Mouse (Mus musculus): ENCODE results near the gene Fam185a. TPM values are rescaled to one million over a fixed set of nuclear protein-coding genes. Genes with fewer than 3 reads are reported as not detected.

Fam185a gene
- polyA plus RNA-seq, 1 experiment, result 21.4 TPM

GRCm38 (mm10) chr5:21486798-21487197, 62.0 kb downstream of the Fam185a start:
- Histone ChIP-seq H3K9ac (ENCODE audit: low read depth, poor library complexity, severe bottlenecking) (no peak overlapping the region), H3K9me3 (replicated peaks; ENCODE audit: control insufficient read depth, insufficient read depth, low read length, poor library complexity, severe bottlenecking) (no peaks in the 10 kb centered on the region), H3K4me1 (ENCODE audit: control insufficient read depth, insufficient read depth, low read length) (no peaks in the 10 kb centered on the region), H3K27me3 (ENCODE audit: control insufficient read depth, insufficient read depth, low read length, poor library complexity, severe bottlenecking) (no peaks in the 10 kb centered on the region), H3K4me3 (ENCODE audit: low read depth, low read length) (no peak overlapping the region), H3K36me3 (ENCODE audit: control insufficient read depth, insufficient read depth, low read length, poor library complexity, severe bottlenecking) (no peaks in the 10 kb centered on the region; the same call in 1 of the 2 replicates), H3K27ac (ENCODE audit: insufficient read depth, low read length) (no peak overlapping the region)
- TF ChIP-seq POLR2A (IDR thresholded peaks at IDR 0.05; ENCODE audit: insufficient read depth, low read length) (no peak), EP300 (IDR thresholded peaks at IDR 0.05; ENCODE audit: insufficient read depth, low read depth, low read length) (no peak), CTCF (IDR thresholded peaks at IDR 0.05; ENCODE audit: low read depth, low read length) (no peak)

- Histone ChIP-seq H3K4me3 (ENCODE audit: low read depth, low read length) (no peak overlapping the region), H3K9ac (ENCODE audit: low read depth, poor library complexity, severe bottlenecking) (no peak overlapping the region), H3K36me3 (ENCODE audit: control insufficient read depth, insufficient read depth, low read length, poor library complexity, severe bottlenecking) (no peaks in the 10 kb centered on the region; the same call in 1 of the 2 replicates), H3K27me3 (ENCODE audit: control insufficient read depth, insufficient read depth, low read length, poor library complexity, severe bottlenecking) (no peaks in the 10 kb centered on the region), H3K27ac (ENCODE audit: insufficient read depth, low read length) (no peak overlapping the region), H3K9me3 (replicated peaks; ENCODE audit: control insufficient read depth, insufficient read depth, low read length, poor library complexity, severe bottlenecking) (no peaks in the 10 kb centered on the region), H3K4me1 (ENCODE audit: control insufficient read depth, insufficient read depth, low read length) (no peaks in the 10 kb centered on the region)
- TF ChIP-seq CTCF (IDR thresholded peaks at IDR 0.05; ENCODE audit: low read depth, low read length) (no peak), EP300 (IDR thresholded peaks at IDR 0.05; ENCODE audit: insufficient read depth, low read depth, low read length) (no peak), POLR2A (IDR thresholded peaks at IDR 0.05; ENCODE audit: insufficient read depth, low read length) (no peak)
These were observed 62.5 kb downstream of the Fam185a start for GRCm38 (mm10) chr5:21487306-21487705.

GRCm38 (mm10) chr5:21487716-21488115, 63.0 kb downstream of the Fam185a start:
- Histone ChIP-seq H3K4me1 (ENCODE audit: control insufficient read depth, insufficient read depth, low read length) (no peaks in the 10 kb centered on the region), H3K9me3 (replicated peaks; ENCODE audit: control insufficient read depth, insufficient read depth, low read length, poor library complexity, severe bottlenecking) (no peaks in the 10 kb centered on the region), H3K4me3 (ENCODE audit: low read depth, low read length) (no peak overlapping the region), H3K9ac (ENCODE audit: low read depth, poor library complexity, severe bottlenecking) (no peak overlapping the region), H3K27ac (ENCODE audit: insufficient read depth, low read length) (no peak overlapping the region), H3K36me3 (ENCODE audit: control insufficient read depth, insufficient read depth, low read length, poor library complexity, severe bottlenecking) (no peaks in the 10 kb centered on the region), H3K27me3 (ENCODE audit: control insufficient read depth, insufficient read depth, low read length, poor library complexity, severe bottlenecking) (no peaks in the 10 kb centered on the region)
- TF ChIP-seq CTCF (IDR thresholded peaks at IDR 0.05; ENCODE audit: low read depth, low read length) (no peak), POLR2A (IDR thresholded peaks at IDR 0.05; ENCODE audit: insufficient read depth, low read length) (no peak), EP300 (IDR thresholded peaks at IDR 0.05; ENCODE audit: insufficient read depth, low read depth, low read length) (no peak)

- Histone ChIP-seq H3K27ac (ENCODE audit: insufficient read depth, low read length) (no peak overlapping the region), H3K9ac (ENCODE audit: low read depth, poor library complexity, severe bottlenecking) (no peak overlapping the region), H3K4me3 (ENCODE audit: low read depth, low read length) (no peak overlapping the region), H3K27me3 (ENCODE audit: control insufficient read depth, insufficient read depth, low read length, poor library complexity, severe bottlenecking) (no peaks in the 10 kb centered on the region), H3K4me1 (ENCODE audit: control insufficient read depth, insufficient read depth, low read length) (no peaks in the 10 kb centered on the region), H3K9me3 (replicated peaks; ENCODE audit: control insufficient read depth, insufficient read depth, low read length, poor library complexity, severe bottlenecking) (no peaks in the 10 kb centered on the region), H3K36me3 (ENCODE audit: control insufficient read depth, insufficient read depth, low read length, poor library complexity, severe bottlenecking) (no peaks in the 10 kb centered on the region)
- TF ChIP-seq POLR2A (IDR thresholded peaks at IDR 0.05; ENCODE audit: insufficient read depth, low read length) (no peak), CTCF (IDR thresholded peaks at IDR 0.05; ENCODE audit: low read depth, low read length) (no peak), EP300 (IDR thresholded peaks at IDR 0.05; ENCODE audit: insufficient read depth, low read depth, low read length) (no peak)
These were observed 63.7 kb downstream of the Fam185a start for GRCm38 (mm10) chr5:21488506-21488905.

GRCm38 (mm10) chr5:21489135-21489534, 64.4 kb downstream of the Fam185a start:
- Histone ChIP-seq H3K9me3 (replicated peaks; ENCODE audit: control insufficient read depth, insufficient read depth, low read length, poor library complexity, severe bottlenecking) (no peaks in the 10 kb centered on the region), H3K9ac (ENCODE audit: low read depth, poor library complexity, severe bottlenecking) (no peak overlapping the region), H3K4me1 (ENCODE audit: control insufficient read depth, insufficient read depth, low read length) (no peaks in the 10 kb centered on the region), H3K36me3 (ENCODE audit: control insufficient read depth, insufficient read depth, low read length, poor library complexity, severe bottlenecking) (no peaks in the 10 kb centered on the region), H3K4me3 (ENCODE audit: low read depth, low read length) (no peak overlapping the region), H3K27me3 (ENCODE audit: control insufficient read depth, insufficient read depth, low read length, poor library complexity, severe bottlenecking) (no peaks in the 10 kb centered on the region), H3K27ac (ENCODE audit: insufficient read depth, low read length) (no peak overlapping the region)
- no peak for TF ChIP-seq CTCF (IDR thresholded peaks at IDR 0.05; ENCODE audit: low read depth, low read length)
- no peak for TF ChIP-seq POLR2A (IDR thresholded peaks at IDR 0.05; ENCODE audit: insufficient read depth, low read length)
- no peak for TF ChIP-seq EP300 (IDR thresholded peaks at IDR 0.05; ENCODE audit: insufficient read depth, low read depth, low read length)

- no peaks in the 10 kb centered on the region for H3K27me3 ChIP-seq (ENCODE audit: control insufficient read depth, insufficient read depth, low read length, poor library complexity, severe bottlenecking)
- H3K9ac ChIP-seq (ENCODE audit: low read depth, poor library complexity, severe bottlenecking), result no peak overlapping the region
These were observed 66.7 kb downstream of the Fam185a start for GRCm38 (mm10) chr5:21491469-21491868.

More at GRCm38 (mm10) chr5:21491469-21491868, 66.7 kb downstream of the Fam185a start:
- Histone ChIP-seq H3K27ac (ENCODE audit: insufficient read depth, low read length) (no peak overlapping the region), H3K4me1 (ENCODE audit: control insufficient read depth, insufficient read depth, low read length) (no peaks in the 10 kb centered on the region), H3K4me3 (ENCODE audit: low read depth, low read length) (no peak overlapping the region), H3K9me3 (replicated peaks; ENCODE audit: control insufficient read depth, insufficient read depth, low read length, poor library complexity, severe bottlenecking) (no peaks in the 10 kb centered on the region), H3K36me3 (ENCODE audit: control insufficient read depth, insufficient read depth, low read length, poor library complexity, severe bottlenecking) (no peaks in the 10 kb centered on the region)
- no peak for TF ChIP-seq POLR2A (IDR thresholded peaks at IDR 0.05; ENCODE audit: insufficient read depth, low read length)
- TF ChIP-seq CTCF (IDR thresholded peaks at IDR 0.05; ENCODE audit: low read depth, low read length), result no peak
- TF ChIP-seq EP300 (IDR thresholded peaks at IDR 0.05; ENCODE audit: insufficient read depth, low read depth, low read length), result no peak
